Mouse (Mus musculus): ENCODE measurements around the gene Ublcp1.

- TF ChIP-seq ELF1 (IDR thresholded peaks at IDR 0.05; ENCODE audit: low read depth, low read length) (no peak), ZNF384 (IDR thresholded peaks at IDR 0.05; ENCODE audit: low read depth, low read length) (no peak), MXI1 (IDR thresholded peaks at IDR 0.05; ENCODE audit: low read depth, low read length) (no peak), CTCF (conservative IDR thresholded peaks at IDR 0.05 in 1 of 2, IDR thresholded peaks at IDR 0.05 in 1 of 2; ENCODE audit: low read depth in 2 of 2, low read length in 2 of 2) (peak in 1 of 2 experiments; percentile 63; a peak in 2 of 4 replicates), E2F4 (IDR thresholded peaks at IDR 0.05; ENCODE audit: insufficient replicate concordance, low read depth, low read length) (no peak), ETS1 (conservative IDR thresholded peaks at IDR 0.05; ENCODE audit: low read depth, low read length) (no peak), CHD2 (IDR thresholded peaks at IDR 0.05; ENCODE audit: low read length) (no peak), POLR2A (IDR thresholded peaks at IDR 0.05; ENCODE audit: low read depth, low read length) (no peak), POLR2AphosphoS2 (IDR thresholded peaks at IDR 0.05; ENCODE audit: low read depth, low read length) (no peak), RAD21 (IDR thresholded peaks at IDR 0.05; ENCODE audit: low read depth, low read length) (peak; percentile 62), KAT2A (IDR thresholded peaks at IDR 0.05; ENCODE audit: insufficient replicate concordance, low read length) (no peak), RCOR1 (conservative IDR thresholded peaks at IDR 0.05; ENCODE audit: low read depth, low read length) (no peak), USF2 (conservative IDR thresholded peaks at IDR 0.05; ENCODE audit: low read depth, low read length) (no peak)
These were observed 59.9 kb downstream of the Ublcp1 start for GRCm38 (mm10) chr11:44410413-44410812.

Measured in CH12.LX (cell line).